Mouse (Mus musculus) ES-E14 (cell line): Measurements from ENCODE around the gene Cxadr.

Experiments used
- CHD2 ChIP-seq: IDR thresholded peaks from 2 replicates; pipeline ENCODE4 v1.6.1; 2014; ENCODE audit warnings: mild to moderate bottlenecking, low read depth, low read length, inconsistent platforms
- HCFC1 ChIP-seq: IDR thresholded peaks from 2 replicates; pipeline ENCODE4 v1.6.1; 2012; ENCODE audit warnings: low read length, inconsistent platforms, borderline replicate concordance; ENCODE audit not compliant: insufficient read depth
- MAFK ChIP-seq: IDR thresholded peaks from 2 replicates; pipeline ENCODE4 v1.6.1; 2014; ENCODE audit warnings: mild to moderate bottlenecking, low read depth, low read length, inconsistent platforms; ENCODE audit not compliant: insufficient read depth

DNA sequence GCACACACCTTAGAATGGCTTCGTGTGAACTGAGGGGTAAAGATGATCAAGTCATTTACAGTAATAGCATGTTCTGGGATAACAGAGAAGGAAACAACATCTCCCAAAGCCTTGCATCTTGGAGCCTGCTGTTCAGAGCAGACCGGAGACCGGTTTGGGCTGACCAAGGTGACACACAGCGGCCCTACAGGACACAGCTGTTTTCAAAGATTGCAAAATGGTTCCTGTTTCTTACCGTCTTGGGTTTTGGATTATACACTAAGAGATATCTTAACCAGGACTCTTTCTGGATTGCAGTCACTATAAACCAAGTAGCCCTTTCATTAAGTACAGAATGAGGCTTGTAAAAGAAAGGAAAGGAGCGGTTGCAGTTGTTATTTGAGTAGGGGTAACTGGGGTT, 97.4 kb downstream of the Cxadr start:
- no peak for TF ChIP-seq CHD2
- TF ChIP-seq HCFC1 = no peak
- no peak for TF ChIP-seq MAFK
